Mouse (Mus musculus): Measurements from ENCODE around the gene CN725425. TPM values are rescaled to one million over a fixed set of nuclear protein-coding genes. Genes with fewer than 3 reads are reported as not detected.

CN725425 gene
- polyA plus RNA-seq, 1 experiment from 2014 or later = not detected

- H3K4me1 ChIP-seq (ENCODE audit: control insufficient read depth, insufficient read depth, low read length) = no peaks in the 10 kb centered on the region
- no peaks in the 10 kb centered on the region for H3K36me3 ChIP-seq (ENCODE audit: control insufficient read depth, insufficient read depth, low read length)
- H3K4me2 ChIP-seq (ENCODE audit: low read depth, low read length) = no peak overlapping the region
- H3K4me3 ChIP-seq (replicated peaks; ENCODE audit: low read length) = no peak overlapping the region
- no peak overlapping the region for H3K27ac ChIP-seq (ENCODE audit: low read length)
- no peaks in the 10 kb centered on the region for H3K9me3 ChIP-seq (replicated peaks; ENCODE audit: control insufficient read depth, low read length)
- WGBS = 78% methylated on average over 11 of the region's 11 CpGs
- no peak overlapping the region for H3K9ac ChIP-seq (ENCODE audit: low read length)
- ATAC-seq (ENCODE audit: insufficient read depth, low FRiP score) = no peak
- no peaks in the 10 kb centered on the region for H3K27me3 ChIP-seq (ENCODE audit: control insufficient read depth, insufficient read depth, low read length)
These were observed 100.1 kb downstream of the CN725425 start for GRCm38 (mm10) chr15:91299319-91299835.

- no peak overlapping the region for H3K27ac ChIP-seq (ENCODE audit: low read length)
- H3K9me3 ChIP-seq (replicated peaks; ENCODE audit: control insufficient read depth, low read length) = no peaks in the 10 kb centered on the region
- H3K27me3 ChIP-seq (ENCODE audit: control insufficient read depth, insufficient read depth, low read length) = no peaks in the 10 kb centered on the region
- no peak overlapping the region for H3K9ac ChIP-seq (ENCODE audit: low read length)
- no peak for ATAC-seq (ENCODE audit: insufficient read depth, low FRiP score)
- H3K4me3 ChIP-seq (replicated peaks; ENCODE audit: low read length) = no peak overlapping the region
- 11% methylated on average over 3 of the region's 3 CpGs for WGBS
- no peaks in the 10 kb centered on the region for H3K4me1 ChIP-seq (ENCODE audit: control insufficient read depth, insufficient read depth, low read length)
- H3K36me3 ChIP-seq (ENCODE audit: control insufficient read depth, insufficient read depth, low read length) = no peaks in the 10 kb centered on the region
- H3K4me2 ChIP-seq (ENCODE audit: low read depth, low read length) = no peak overlapping the region
These were observed 102.1 kb downstream of the CN725425 start for GRCm38 (mm10) chr15:91301366-91301765.

- 51% methylated on average over 7 of the region's 7 CpGs for WGBS
- Histone ChIP-seq H3K9me3 (replicated peaks; ENCODE audit: control insufficient read depth, low read length) (no peaks in the 10 kb centered on the region), H3K27me3 (ENCODE audit: control insufficient read depth, insufficient read depth, low read length) (no peaks in the 10 kb centered on the region), H3K9ac (ENCODE audit: low read length) (no peak overlapping the region), H3K27ac (ENCODE audit: low read length) (no peak overlapping the region), H3K4me2 (ENCODE audit: low read depth, low read length) (no peak overlapping the region), H3K4me1 (ENCODE audit: control insufficient read depth, insufficient read depth, low read length) (no peaks in the 10 kb centered on the region), H3K36me3 (ENCODE audit: control insufficient read depth, insufficient read depth, low read length) (no peaks in the 10 kb centered on the region), H3K4me3 (replicated peaks; ENCODE audit: low read length) (no peak overlapping the region)
- no peak for ATAC-seq (ENCODE audit: insufficient read depth, low FRiP score)
These were observed 105.1 kb downstream of the CN725425 start for GRCm38 (mm10) chr15:91304296-91304852.

Other genes with a start within 250 kb of the CN725425 start
- 20.8 and 24.8 TPM in 2 replicates for gene Kif21a, start 149.5 kb upstream of the CN725425 start, polyA plus RNA-seq (2015; fragmentation: Nextera tagmentation; extraction: Ambion mirVana)
- 1.7 and 2.9 TPM in 2 replicates for gene Abcd2, start 7.7 kb upstream of the CN725425 start, polyA plus RNA-seq (2015; fragmentation: Nextera tagmentation; extraction: Ambion mirVana)

All from stomach, embryonic 16.5 days (tissue).